Mouse (Mus musculus) layer of hippocampus, postnatal 36 days (tissue): ENCODE results near the gene 2310002L09Rik. TPM values are rescaled to one million over a fixed set of nuclear protein-coding genes. Genes with fewer than 3 reads are reported as not detected.
"Not testable (repeated sequence)": the region's sequence is repeated elsewhere in the genome, so short reads cannot be mapped to it uniquely, and the experiment has no call there.

ENCODE experiments used
- DNase-seq, 2 experiments: peaks; one replicate each; pipeline ENCODE4 v3.0.0; 2022
- total RNA-seq, 2 experiments: library from RNA; stranded (reverse); gene quantifications; 2 replicates each; pipeline ENCODE4 v1.2.3; 2021

Gene 2310002L09Rik
- total RNA-seq: not detected

DNA sequence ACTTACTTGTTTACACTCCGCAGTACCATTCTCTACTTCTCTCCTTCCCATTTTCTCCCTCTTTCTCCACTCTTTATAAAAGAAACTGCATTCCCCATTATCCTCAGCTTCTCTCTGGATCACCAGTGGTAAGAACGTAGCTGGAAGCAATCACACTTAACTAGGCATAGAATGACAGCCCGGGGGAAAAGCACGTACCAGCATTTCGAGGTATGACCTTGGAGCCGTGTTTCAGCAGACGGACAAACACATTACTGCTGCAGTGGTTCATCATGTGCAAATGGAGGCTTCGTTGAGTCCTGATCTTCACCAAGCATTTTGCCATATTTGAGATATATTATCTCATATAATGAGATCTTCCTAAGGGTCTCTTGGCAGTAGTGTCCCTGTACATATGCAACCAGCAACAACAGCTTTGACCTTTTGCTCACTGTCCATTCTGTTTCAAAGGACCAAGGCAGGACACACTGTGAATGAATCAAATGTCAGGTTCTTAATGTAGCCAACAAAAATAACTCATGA is at the start of gene 2310002L09Rik:
TSS of gene 2310002L09Rik (minus strand) at position 472 of the 522 bp plus-strand sequence.
- no peak for DNase-seq

DNA sequence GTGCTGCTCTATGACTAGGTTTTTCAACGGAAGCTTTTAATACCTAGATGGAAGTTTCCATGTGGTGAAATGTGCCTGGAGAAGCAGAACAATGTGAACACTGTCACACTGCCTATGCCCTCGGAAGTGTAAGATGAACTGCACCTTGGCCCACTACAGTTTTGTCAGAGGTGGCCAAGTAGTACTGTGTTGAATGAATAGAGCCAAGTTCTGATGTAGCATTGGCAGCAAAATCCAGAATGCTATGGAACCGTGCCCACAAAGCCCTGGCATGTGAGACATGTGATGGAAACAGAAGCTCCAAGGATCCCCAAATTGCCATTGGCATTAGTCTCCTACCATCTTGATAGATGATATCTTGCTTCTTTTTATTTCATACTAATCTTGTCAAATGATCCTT is 29.8 kb upstream of the 2310002L09Rik start:
- DNase-seq: no peak

- not testable (repeated sequence) for DNase-seq
Measured at GRCm38 (mm10) chr4:73920660-73921059, 30.0 kb downstream of the 2310002L09Rik start, which contains the start of gene Gm11756. Gene Gm11756 (minus strand): TSS chr4:73920760.

DNA sequence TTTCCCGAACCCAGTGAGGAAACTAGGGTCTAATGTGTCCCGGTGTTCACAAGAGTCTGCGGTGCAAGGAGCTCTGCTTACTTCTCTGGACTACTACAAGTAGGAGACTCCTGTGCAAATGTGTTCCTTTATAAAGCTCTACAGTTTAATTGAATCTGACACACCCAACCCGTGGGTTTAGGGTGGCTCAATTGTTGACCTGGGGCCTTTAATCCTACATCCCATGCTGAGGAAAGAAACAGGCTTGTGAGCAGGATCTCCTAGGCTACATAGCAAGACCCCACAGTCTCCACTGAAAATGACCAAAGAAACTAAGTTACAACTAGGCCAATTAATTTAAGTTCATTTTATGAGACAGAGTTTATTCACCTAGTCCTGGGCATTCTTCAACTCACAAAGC is 44.8 kb downstream of the 2310002L09Rik start, which contains the start of gene Gm13871:
TSS of gene Gm13871 (minus strand) at position 101 of the 400 bp plus-strand sequence.
- not testable (repeated sequence) for DNase-seq

DNA sequence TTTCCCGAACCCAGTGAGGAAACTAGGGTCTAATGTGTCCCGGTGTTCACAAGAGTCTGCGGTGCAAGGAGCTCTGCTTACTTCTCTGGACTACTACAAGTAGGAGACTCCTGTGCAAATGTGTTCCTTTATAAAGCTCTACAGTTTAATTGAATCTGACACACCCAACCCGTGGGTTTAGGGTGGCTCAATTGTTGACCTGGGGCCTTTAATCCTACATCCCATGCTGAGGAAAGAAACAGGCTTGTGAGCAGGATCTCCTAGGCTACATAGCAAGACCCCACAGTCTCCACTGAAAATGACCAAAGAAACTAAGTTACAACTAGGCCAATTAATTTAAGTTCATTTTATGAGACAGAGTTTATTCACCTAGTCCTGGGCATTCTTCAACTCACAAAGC is 59.6 kb downstream of the 2310002L09Rik start, which contains the start of gene Gm11757:
TSS of gene Gm11757 (minus strand) at position 101 of the 400 bp plus-strand sequence.
- DNase-seq: not testable (repeated sequence)

Other genes with a start within 250 kb of the 2310002L09Rik start
- gene Rasef, start 159.9 kb downstream of the 2310002L09Rik start, total RNA-seq: under 1 TPM in 1 of 2 experiments, not detected in 1; 0.08 TPM
- not detected for gene Gm11758, start 74.6 kb downstream of the 2310002L09Rik start, total RNA-seq
- not detected for gene Gm11757, start 59.7 kb downstream of the 2310002L09Rik start, total RNA-seq
- gene Gm13871, start 44.9 kb downstream of the 2310002L09Rik start, total RNA-seq: not detected
- not detected for gene Gm11756, start 30.1 kb downstream of the 2310002L09Rik start, total RNA-seq
- gene Frmd3, start 62.6 kb upstream of the 2310002L09Rik start, total RNA-seq: 1 to 10 TPM; 3.3 to 3.9 TPM